15 mouse cellular contexts compared by ENCODE assay signal in the genomic region with DNA sequence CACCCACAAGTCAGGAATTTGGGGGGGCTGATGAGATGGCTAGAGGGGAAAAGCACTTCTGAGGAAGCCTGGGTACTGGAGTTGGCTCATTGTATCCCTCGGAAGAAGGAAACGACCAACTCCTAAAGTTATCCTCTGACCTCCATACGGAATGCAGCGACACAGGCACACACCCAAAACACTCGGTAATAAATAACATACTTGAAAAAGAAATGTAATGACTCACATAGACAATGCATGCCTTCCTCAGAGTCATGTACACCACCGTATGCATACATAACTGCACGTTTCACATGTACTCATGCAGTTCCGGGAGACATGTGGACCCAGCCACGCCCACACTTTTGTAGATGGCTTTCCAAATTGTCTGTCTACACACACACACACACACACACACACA. TPM values are rescaled to one million over a fixed set of nuclear protein-coding genes. Genes with fewer than 3 reads are reported as not detected.
A peak's percentile ranks its signal among the peaks of the same experiment; 100 is the strongest.
DNase-seq lines count a peak whose midpoint lies in the region; ATAC-seq and TF ChIP-seq lines count a peak whose summit lies in the region.
"Had no signal": no experiment of that assay in that cellular context is flagged by ENCODE, and none has a peak within 500 bp of the region (broad histone marks: within the 10 kb centered on the region; RNA-seq: fewer than 3 reads in every experiment).

No protein-coding gene starts in this region.

- DNase-seq in gastrocnemius, adult 2 months: no peak
- DNase-seq in gastrocnemius, postnatal 10 days: no peak
- no peak for DNase-seq in hindbrain, embryonic 11.5 days (ENCODE audit: low spot score)
- DNase-seq in NIH3T3 (ENCODE audit: low read depth): peak; percentile 53
- no peak for DNase-seq in cerebellum, postnatal 10 days
- DNase-seq in right cerebral cortex, postnatal 14 days: no peak
- DNase-seq: adrenal gland, postnatal 36 days; B cell, adult 2 months; cerebellum, postnatal 36 days; gastrocnemius, postnatal 14 days; retina, postnatal 1 day had no signal

- no peak overlapping the region for H3K9ac ChIP-seq in hindbrain, embryonic 12.5 days
- no peak overlapping the region for H3K9ac ChIP-seq in hindbrain, embryonic 11.5 days (ENCODE audit: low read depth, low read length)
- H3K9ac ChIP-seq in limb, embryonic 13.5 days: no peak overlapping the region
- H3K9ac ChIP-seq: embryonic facial prominence, embryonic 12.5 days had no signal

- no peaks in the 10 kb centered on the region for H3K36me3 ChIP-seq in hindbrain, embryonic 12.5 days
- H3K36me3 ChIP-seq in hindbrain, embryonic 11.5 days (ENCODE audit: control insufficient read depth, insufficient read depth, low read length): no peaks in the 10 kb centered on the region
- H3K36me3 ChIP-seq in limb, embryonic 13.5 days: no peaks in the 10 kb centered on the region
- H3K36me3 ChIP-seq: embryonic facial prominence, embryonic 12.5 days had no signal

- H3K9me3 ChIP-seq in hindbrain, embryonic 12.5 days (replicated peaks): no peaks in the 10 kb centered on the region
- no peaks in the 10 kb centered on the region for H3K9me3 ChIP-seq in hindbrain, embryonic 11.5 days (ENCODE audit: control insufficient read depth, low read length)
- H3K9me3 ChIP-seq in limb, embryonic 13.5 days: no peaks in the 10 kb centered on the region
- H3K9me3 ChIP-seq: embryonic facial prominence, embryonic 12.5 days had no signal

- H3K27ac ChIP-seq in gastrocnemius, adult 2 months: peak overlapping the region; percentile 91
- H3K27ac ChIP-seq in hindbrain, embryonic 12.5 days: peak overlapping the region; percentile 84; the same call in 1 of the 2 replicates
- H3K27ac ChIP-seq in hindbrain, embryonic 11.5 days (ENCODE audit: low read depth, low read length): no peak overlapping the region
- H3K27ac ChIP-seq in limb, embryonic 13.5 days: peak overlapping the region; percentile 92

- no peak overlapping the region for H3K4me3 ChIP-seq in gastrocnemius, adult 2 months
- H3K4me3 ChIP-seq in hindbrain, embryonic 12.5 days: no peak overlapping the region
- no peak overlapping the region for H3K4me3 ChIP-seq in hindbrain, embryonic 11.5 days (ENCODE audit: low read depth, low read length)
- H3K4me3 ChIP-seq in limb, embryonic 13.5 days: no peak overlapping the region
- H3K4me3 ChIP-seq: embryonic facial prominence, embryonic 12.5 days had no signal

- peaks cover 80% of the 10 kb centered on the region for H3K4me1 ChIP-seq in hindbrain, embryonic 12.5 days
- peaks cover 26% of the 10 kb centered on the region for H3K4me1 ChIP-seq in hindbrain, embryonic 11.5 days (replicated peaks; ENCODE audit: control insufficient read depth, insufficient read depth, low read length)
- peaks cover 90% of the 10 kb centered on the region for H3K4me1 ChIP-seq in limb, embryonic 13.5 days

- ATAC-seq in hindbrain, embryonic 12.5 days (ENCODE audit: low FRiP score): no peak
- no peak for ATAC-seq in hindbrain, embryonic 11.5 days (ENCODE audit: low FRiP score)
- ATAC-seq in limb, embryonic 13.5 days (ENCODE audit: low FRiP score, low read depth): no peak
- ATAC-seq: forebrain, embryonic 14.5 days had no signal

- intact Hi-C loops in gastrocnemius, adult 2 months (cut with DNase I): no loop called here

- peaks cover 10% of the 10 kb centered on the region; the same call in 1 of the 2 replicates for H3K27me3 ChIP-seq in hindbrain, embryonic 12.5 days
- H3K27me3 ChIP-seq in hindbrain, embryonic 11.5 days (ENCODE audit: control insufficient read depth, insufficient read depth, low read length): peaks cover 10% of the 10 kb centered on the region
- H3K27me3 ChIP-seq in limb, embryonic 13.5 days: no peaks in the 10 kb centered on the region
- H3K27me3 ChIP-seq: embryonic facial prominence, embryonic 12.5 days had no signal

- no peak for TF ChIP-seq CTCF in gastrocnemius, adult 2 months (IDR thresholded peaks at IDR 0.05)

- no peak overlapping the region for H3K4me2 ChIP-seq in hindbrain, embryonic 12.5 days (replicated peaks)
- no peak overlapping the region for H3K4me2 ChIP-seq in hindbrain, embryonic 11.5 days (replicated peaks; ENCODE audit: low read depth, low read length)
- H3K4me2 ChIP-seq in limb, embryonic 13.5 days (replicated peaks): no peak overlapping the region
- H3K4me2 ChIP-seq: embryonic facial prominence, embryonic 12.5 days had no signal

- 89% methylated on average over 9 of the region's 9 CpGs for WGBS in hindbrain, embryonic 12.5 days
- WGBS in hindbrain, embryonic 11.5 days: 89% methylated on average over 9 of the region's 9 CpGs
- 71% methylated on average over 9 of the region's 9 CpGs for WGBS in limb, embryonic 13.5 days

RNA-seq across cellular contexts. Expression of a gene that starts 41.0 kb away (rescaled TPM):
- 10 to 100 TPM; 34.9 to 35.6 TPM for total RNA-seq in gastrocnemius, adult 2 months (2021)
- 10 to 100 TPM; 73.1 to 88.7 TPM for total RNA-seq in gastrocnemius, postnatal 10 days (2021)
- 49.0 and 49.1 TPM in 2 replicates for polyA plus RNA-seq in hindbrain, embryonic 12.5 days (2016; fragmentation: Nextera tagmentation; extraction: Ambion mirVana)
- 34.6 and 58.4 TPM in 2 replicates for polyA plus RNA-seq in hindbrain, embryonic 11.5 days (2014; fragmentation: Nextera tagmentation; extraction: Ambion mirVana)
- 114 and 132 TPM in 2 replicates for polyA plus RNA-seq in limb, embryonic 13.5 days (2015; fragmentation: Nextera tagmentation; extraction: Ambion mirVana)
